8 mouse cellular contexts compared by ENCODE assay signal in genomic region chr16:4558384-4558979, GRCm38 (mm10). TPM values are rescaled to one million over a fixed set of nuclear protein-coding genes. Genes with fewer than 3 reads are reported as not detected.
DNase-seq lines count a peak whose midpoint lies in the region; ATAC-seq lines count a peak whose summit lies in the region.

No protein-coding gene starts in this region.

- H3K27me3 ChIP-seq in hindbrain, embryonic 14.5 days (ENCODE audit: control insufficient read depth, insufficient read depth, low read length), result no peaks in the 10 kb centered on the region

- WGBS in hindbrain, embryonic 14.5 days, result 0% methylated on average over 37 of the region's 38 CpGs

- no peaks in the 10 kb centered on the region for H3K36me3 ChIP-seq in hindbrain, embryonic 14.5 days (replicated peaks; ENCODE audit: control insufficient read depth, insufficient read depth)

- peak overlapping the region; percentile 82 for H3K4me2 ChIP-seq in hindbrain, embryonic 14.5 days (replicated peaks)

- H3K27ac ChIP-seq in hindbrain, embryonic 14.5 days, result peak overlapping the region; percentile 83

- peak; percentile 92 for ATAC-seq in hindbrain, embryonic 14.5 days (ENCODE audit: low FRiP score)

- peak overlapping the region; percentile 55 for H3K4me3 ChIP-seq in hindbrain, embryonic 14.5 days (replicated peaks; ENCODE audit: low read length)

- H3K9ac ChIP-seq in hindbrain, embryonic 14.5 days, result peak overlapping the region; percentile 86

- DNase-seq in T-cell, adult 2 months (ENCODE audit: low spot score), result peak; percentile 90
- DNase-seq in cerebellum, postnatal 25 days, result peak; percentile 90 to 92
- peak; percentile 77 to 83 for DNase-seq in frontal cortex, postnatal 25 days (ENCODE audit: low spot score in 2 of 2)
- DNase-seq in hindbrain, embryonic 14.5 days (ENCODE audit: low spot score), result peak; percentile 90
- DNase-seq in layer of hippocampus, postnatal 36 days, result peak; percentile 92
- peak; percentile 92 for DNase-seq in lung, postnatal 25 days (ENCODE audit: low spot score)
- DNase-seq in retina, adult 2 months (ENCODE audit: low read depth, low spot score), result peak; percentile 72
- peak; percentile 91 for DNase-seq in thymus, postnatal 25 days

- no peaks in the 10 kb centered on the region for H3K9me3 ChIP-seq in hindbrain, embryonic 14.5 days (ENCODE audit: control insufficient read depth, low read length)

- peaks cover 15% of the 10 kb centered on the region; the same call in 1 of the 2 replicates for H3K4me1 ChIP-seq in hindbrain, embryonic 14.5 days (replicated peaks; ENCODE audit: control insufficient read depth, insufficient read depth, low read length)

RNA-seq across cellular contexts. Expression of gene Tfap4, which starts 1.2 kb away (rescaled TPM):
- 8.2 and 8.8 TPM in 2 replicates for polyA plus RNA-seq in hindbrain, embryonic 14.5 days (2014; fragmentation: Nextera tagmentation; extraction: Ambion mirVana)
- 1 to 10 TPM; 4.3 to 4.7 TPM for total RNA-seq in layer of hippocampus, postnatal 36 days (2021)

RNA-seq across cellular contexts. Expression of gene Srl, which starts 16.9 kb away (rescaled TPM):
- 28.0 and 31.2 TPM in 2 replicates for polyA plus RNA-seq in hindbrain, embryonic 14.5 days (2014; fragmentation: Nextera tagmentation; extraction: Ambion mirVana)
- total RNA-seq in layer of hippocampus, postnatal 36 days (2021), result 10 to 100 TPM; 13.6 to 14.1 TPM

RNA-seq across cellular contexts. Expression of gene Glis2, which starts 36.0 kb away (rescaled TPM):
- polyA plus RNA-seq in hindbrain, embryonic 14.5 days (2014; fragmentation: Nextera tagmentation; extraction: Ambion mirVana), result 18.1 and 19.0 TPM in 2 replicates
- total RNA-seq in layer of hippocampus, postnatal 36 days (2021), result 10 to 100 TPM; 13.1 to 14.6 TPM

Comparison
In these comparisons a context has a peak if more than half of its experiments do, and no peak if none do; other contexts are left out.
1. Peak in every context shown above with its lines: DNase-seq, ATAC-seq, H3K4me3 ChIP-seq and H3K27ac ChIP-seq.